Mouse (Mus musculus) spleen, adult 18-20 months (tissue): Measurements from ENCODE around the gene Dgkb.

Source experiments
- DNase-seq, 2 experiments: peaks; one replicate each; pipeline ENCODE4 v3.0.0; 2022; ENCODE audit warnings: mixed read lengths in 2 of 2

Dgkb gene

DNA sequence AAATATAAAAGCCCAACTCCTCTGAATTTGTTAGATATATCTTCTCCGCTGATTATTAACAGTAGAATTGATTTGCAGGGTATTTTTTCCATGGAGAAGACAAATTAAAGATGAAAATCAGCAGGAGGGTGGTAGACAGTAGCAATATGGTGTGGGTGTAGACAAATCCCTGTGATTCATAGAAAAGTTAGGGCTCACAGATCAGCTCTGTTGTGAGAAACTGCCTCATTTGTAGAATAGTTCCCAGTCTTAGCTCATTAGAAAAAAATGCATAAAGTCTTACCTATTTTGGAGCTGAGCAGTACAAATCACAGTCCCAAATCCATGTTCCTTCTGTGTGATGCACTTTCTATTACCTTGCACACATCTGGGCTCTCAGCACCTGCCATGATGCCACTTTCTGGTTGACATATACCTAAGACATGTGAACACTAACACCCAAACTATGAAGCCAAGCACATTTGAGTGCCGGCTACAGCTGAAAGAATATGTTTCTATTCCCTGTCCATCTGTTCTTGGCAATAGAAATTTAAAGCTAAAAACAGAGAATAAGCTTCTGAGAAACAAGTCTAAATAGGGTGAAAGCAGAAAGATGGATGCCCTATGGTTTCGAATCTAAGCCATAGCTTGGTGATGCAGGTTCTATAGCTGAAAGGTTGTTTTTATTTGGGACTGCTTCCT lies 782.8 kb downstream of the Dgkb start:
- no peak for DNase-seq

- DNase-seq, result no peak
These were observed 790.6 kb downstream of the Dgkb start for GRCm38 (mm10) chr12:38608104-38608503.

- DNase-seq, result no peak
These were observed 850.7 kb downstream of the Dgkb start for GRCm38 (mm10) chr12:38668265-38668664.
